Mouse (Mus musculus): ENCODE results near the gene Manbal. TPM values are rescaled to one million over a fixed set of nuclear protein-coding genes. Genes with fewer than 3 reads are reported as not detected.

Gene Manbal
- total and polyA plus RNA-seq, 3 experiments: 28.4 to 65.7 TPM; not detected in 1

GRCm38 (mm10) chr2:157389591-157389921, 22.2 kb downstream of the Manbal start:
- H3K36me3 ChIP-seq (ENCODE audit: control insufficient read depth in 1 of 2, insufficient read depth in 2 of 2, low read length in 2 of 2): peaks cover 0 to 2% of the 10 kb centered on the region in 2 experiments; a peak in 1 of 4 replicates
- DNase-seq (ENCODE audit: low read depth, low spot score): no peak
- H3K4me3 ChIP-seq (ENCODE audit: control insufficient read depth in 1 of 2, insufficient read depth in 1 of 2, low read depth in 2 of 2, low read length in 2 of 2): no peak overlapping the region
- no peaks in the 10 kb centered on the region for H3K79me2 ChIP-seq (ENCODE audit: control insufficient read depth, insufficient read depth, low read length, poor library complexity)
- H3K9ac ChIP-seq (ENCODE audit: control insufficient read depth, low read depth, low read length, poor library complexity, severe bottlenecking): no peak overlapping the region
- H3K9me3 ChIP-seq (replicated peaks; ENCODE audit: insufficient read depth, low read length): no peaks in the 10 kb centered on the region
- no peak overlapping the region for H3K27ac ChIP-seq (ENCODE audit: control insufficient read depth, low read depth, low read length)
- TF ChIP-seq CHD1 (IDR thresholded peaks at IDR 0.05; ENCODE audit: low read depth, low read length) (no peak), POLR2AphosphoS2 (IDR thresholded peaks at IDR 0.05; ENCODE audit: low read length) (no peak), MYB (IDR thresholded peaks at IDR 0.05; ENCODE audit: low read depth, low read length) (no peak), SIN3A (IDR thresholded peaks at IDR 0.05; ENCODE audit: low read length) (no peak), TCF12 (IDR thresholded peaks at IDR 0.05; ENCODE audit: low read depth, low read length) (no peak), ELF1 (IDR thresholded peaks at IDR 0.05; ENCODE audit: low read depth, low read length) (no peak), ZKSCAN1 (IDR thresholded peaks at IDR 0.05; ENCODE audit: low read depth, low read length) (no peak), HCFC1 (IDR thresholded peaks at IDR 0.05; ENCODE audit: low read depth, low read length) (no peak), E2F4 (IDR thresholded peaks at IDR 0.05; ENCODE audit: borderline replicate concordance, low read depth, low read length) (no peak), RCOR1 (IDR thresholded peaks at IDR 0.05; ENCODE audit: low read depth, low read length) (no peak), MAZ (IDR thresholded peaks at IDR 0.05; ENCODE audit: low read depth, low read length) (no peak), POLR2AphosphoS5 (IDR thresholded peaks at IDR 0.05; ENCODE audit: borderline replicate concordance, low read depth, low read length) (no peak), GATA1 (IDR thresholded peaks at IDR 0.05; ENCODE audit: low read depth, low read length) (no peak), ETS1 (IDR thresholded peaks at IDR 0.05; ENCODE audit: low read depth, low read length) (no peak), MEF2A (IDR thresholded peaks at IDR 0.05; ENCODE audit: extremely low read depth, insufficient replicate concordance, low read depth, low read length, poor library complexity, severe bottlenecking) (no peak), EP300 (IDR thresholded peaks at IDR 0.05; ENCODE audit: low read depth in 1 of 2, low read length in 2 of 2) (no peak), UBTF (IDR thresholded peaks at IDR 0.05; ENCODE audit: borderline replicate concordance, insufficient read depth, low read depth, low read length) (no peak), TBP (IDR thresholded peaks at IDR 0.05; ENCODE audit: low read depth, low read length) (no peak)
- H3K4me1 ChIP-seq (ENCODE audit: control insufficient read depth in 1 of 2, insufficient read depth in 2 of 2, low read length in 2 of 2): no peaks in the 10 kb centered on the region; a peak in 1 of 4 replicates
- no peaks in the 10 kb centered on the region for H3K27me3 ChIP-seq (ENCODE audit: control insufficient read depth in 1 of 2, insufficient read depth in 2 of 2, low read length in 2 of 2)

GRCm38 (mm10) chr2:157392331-157392730, 24.9 kb downstream of the Manbal start:
- Histone ChIP-seq H3K9me3 (replicated peaks; ENCODE audit: insufficient read depth, low read length) (no peaks in the 10 kb centered on the region), H3K27ac (ENCODE audit: control insufficient read depth, low read depth, low read length) (no peak overlapping the region), H3K36me3 (ENCODE audit: control insufficient read depth in 1 of 2, insufficient read depth in 2 of 2, low read length in 2 of 2) (peaks cover 0 to 2% of the 10 kb centered on the region in 2 experiments; a peak in 2 of 4 replicates), H3K9ac (ENCODE audit: control insufficient read depth, low read depth, low read length, poor library complexity, severe bottlenecking) (no peak overlapping the region), H3K4me1 (ENCODE audit: control insufficient read depth in 1 of 2, insufficient read depth in 2 of 2, low read length in 2 of 2) (no peaks in the 10 kb centered on the region; a peak in 1 of 4 replicates), H3K4me3 (ENCODE audit: control insufficient read depth in 1 of 2, insufficient read depth in 1 of 2, low read depth in 2 of 2, low read length in 2 of 2) (no peak overlapping the region), H3K27me3 (ENCODE audit: control insufficient read depth in 1 of 2, insufficient read depth in 2 of 2, low read length in 2 of 2) (no peaks in the 10 kb centered on the region), H3K79me2 (ENCODE audit: control insufficient read depth, insufficient read depth, low read length, poor library complexity) (no peaks in the 10 kb centered on the region)
- DNase-seq (ENCODE audit: low read depth, low spot score): no peak
- TF ChIP-seq RAD21 (IDR thresholded peaks at IDR 0.05; ENCODE audit: low read depth, low read length) (no peak), RCOR1 (IDR thresholded peaks at IDR 0.05; ENCODE audit: low read depth, low read length) (no peak), UBTF (IDR thresholded peaks at IDR 0.05; ENCODE audit: borderline replicate concordance, insufficient read depth, low read depth, low read length) (no peak), ZC3H11A (IDR thresholded peaks at IDR 0.05; ENCODE audit: low read depth, low read length) (no peak), E2F4 (IDR thresholded peaks at IDR 0.05; ENCODE audit: borderline replicate concordance, low read depth, low read length) (no peak), TBP (IDR thresholded peaks at IDR 0.05; ENCODE audit: low read depth, low read length) (no peak), BHLHE40 (IDR thresholded peaks at IDR 0.05; ENCODE audit: borderline replicate concordance, low read depth, low read length) (no peak), POLR2A (IDR thresholded peaks at IDR 0.05; ENCODE audit: control insufficient read depth in 1 of 2, insufficient read depth in 1 of 2, low read depth in 1 of 2, low read length in 2 of 2, poor library complexity in 1 of 2) (no peak), MXI1 (IDR thresholded peaks at IDR 0.05; ENCODE audit: low read depth, low read length) (no peak), TCF12 (IDR thresholded peaks at IDR 0.05; ENCODE audit: low read depth, low read length) (no peak), ELF1 (IDR thresholded peaks at IDR 0.05; ENCODE audit: low read depth, low read length) (no peak), KAT2A (conservative IDR thresholded peaks at IDR 0.05; ENCODE audit: low read depth, low read length) (no peak), MAX (IDR thresholded peaks at IDR 0.05; ENCODE audit: low read length) (no peak), ZKSCAN1 (IDR thresholded peaks at IDR 0.05; ENCODE audit: low read depth, low read length) (no peak), POLR2AphosphoS5 (IDR thresholded peaks at IDR 0.05; ENCODE audit: borderline replicate concordance, low read depth, low read length) (no peak), USF1 (IDR thresholded peaks at IDR 0.05; ENCODE audit: low read depth, low read length) (no peak)

All from MEL (cell line).